Mouse (Mus musculus) lung, postnatal 0 days (tissue): Measurements from ENCODE around the gene Tpx2. TPM values are rescaled to one million over a fixed set of nuclear protein-coding genes. Genes with fewer than 3 reads are reported as not detected.

Experiments
- ATAC-seq: fragments of 200-750 bp; cut with Nextera tagmentation; 2 replicates; pipeline ENCODE4 v1.8.0; 2017; ENCODE audit warnings: moderate library complexity
- DNase-seq: peaks from one replicate; pipeline ENCODE4 v3.0.0-alpha.2; 2016; ENCODE audit warnings: low spot score
- H3K27ac ChIP-seq: fragments of 300-500 bp; sonication (generic); 2 replicates; pipeline ENCODE4 v1.5.1; 2014; ENCODE audit warnings: antibody characterized with exemption, mild to moderate bottlenecking, low read length, mixed read lengths
- H3K27me3 ChIP-seq: fragments of 300-500 bp; sonication (generic); replicated peaks from 2 replicates; pipeline ENCODE4 v1.6.1; 2014; ENCODE audit warnings: low read length, mixed read lengths; ENCODE audit not compliant: insufficient read depth
- H3K36me3 ChIP-seq: fragments of 300-500 bp; sonication (generic); 2 replicates; pipeline ENCODE4 v1.6.1; 2014; ENCODE audit warnings: low read length, mixed read lengths; ENCODE audit not compliant: insufficient read depth
- H3K4me1 ChIP-seq: fragments of 300-500 bp; sonication (generic); 2 replicates; pipeline ENCODE4 v1.6.1; 2014; ENCODE audit warnings: antibody characterized with exemption, low read depth, low read length, mixed read lengths; ENCODE audit not compliant: insufficient read depth
- H3K4me2 ChIP-seq: fragments of 300-500 bp; sonication (generic); replicated peaks from 2 replicates; pipeline ENCODE4 v1.6.1; 2014; ENCODE audit warnings: low read depth, mild to moderate bottlenecking, low read length, moderate library complexity, mixed read lengths
- H3K4me3 ChIP-seq: fragments of 300-500 bp; sonication (generic); 2 replicates; pipeline ENCODE4 v1.5.1; 2014; ENCODE audit warnings: low read depth, low read length
- H3K9ac ChIP-seq: fragments of 300-500 bp; sonication (generic); replicated peaks from 2 replicates; pipeline ENCODE4 v1.6.1; 2014; ENCODE audit warnings: low read depth, mild to moderate bottlenecking
- H3K9me3 ChIP-seq: fragments of 300-500 bp; sonication (generic); 2 replicates; pipeline ENCODE4 v1.6.1; 2016; ENCODE audit warnings: low read length, mixed read lengths
- CTCF ChIP-seq: IDR thresholded peaks from 2 replicates; pipeline ENCODE4 v1.5.1; 2016; ENCODE audit warnings: antibody characterized with exemption, mild to moderate bottlenecking
- EP300 ChIP-seq: IDR thresholded peaks from 2 replicates; pipeline ENCODE4 v1.6.1; 2016; ENCODE audit warnings: antibody characterized with exemption, mild to moderate bottlenecking, control low read depth
- WGBS: fragments of 180-500 bp; shearing (Covaris S2); extraction: QIAGEN DNeasy Blood & Tissue Kit; methylation state at CpG from one replicate; pipeline ENCODE4 v1.1.7; 2014; 5-methylcytosine and 5-hydroxymethylcytosine counted together
- polyA plus RNA-seq: library from polyadenylated mRNA; unstranded; fragments of >200 nt; fragmentation: Nextera tagmentation; extraction: Ambion mirVana; gene quantifications from 2 replicates; pipeline ENCODE4 v1.2.1, GENCODE M21; 2015

Tpx2 gene
- polyA plus RNA-seq, 1 experiment from 2014 or later = 3.1 TPM

DNA sequence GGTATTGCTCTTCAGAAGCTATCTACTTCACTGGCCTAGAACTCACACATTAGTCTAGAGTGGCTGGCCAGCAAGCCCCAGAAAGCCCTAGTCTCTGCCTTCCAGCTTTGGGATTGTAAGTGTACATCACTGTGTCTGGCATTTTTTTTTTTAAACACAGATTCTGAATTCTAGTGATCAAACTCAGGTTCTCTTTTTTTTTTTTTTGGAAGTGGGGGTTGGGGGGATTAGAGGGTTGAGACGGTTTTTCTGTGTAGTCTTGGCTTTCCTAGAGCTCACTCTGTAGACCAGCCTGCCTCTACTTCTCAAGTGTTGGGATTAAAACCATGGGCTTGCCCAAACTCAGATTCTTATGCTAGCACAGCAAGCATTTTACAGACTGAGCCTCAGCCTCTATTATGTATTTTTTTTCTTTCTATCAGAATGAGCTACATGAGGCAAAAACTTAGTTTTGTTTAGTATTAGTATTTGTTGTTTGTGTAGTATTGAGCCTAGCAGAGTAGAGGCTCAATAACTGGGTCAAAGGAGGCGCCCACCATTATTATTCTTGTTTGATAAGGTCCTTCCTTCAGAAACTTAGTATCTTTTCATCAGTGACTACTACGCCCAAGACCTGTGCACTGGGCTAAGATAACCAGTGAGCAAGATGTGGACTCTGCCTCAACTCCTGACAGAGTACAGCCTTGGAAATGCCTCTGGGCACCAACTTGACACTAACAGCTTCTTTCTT lies 23.2 kb upstream of the Tpx2 start:
- no peak for TF ChIP-seq EP300
- no peak for TF ChIP-seq CTCF
- Histone ChIP-seq H3K9ac (no peak overlapping the region), H3K4me2 (peak overlapping the region; percentile 78; the same call in 1 of the 2 replicates), H3K27me3 (no peaks in the 10 kb centered on the region), H3K36me3 (no peaks in the 10 kb centered on the region; the same call in 1 of the 2 replicates), H3K4me3 (no peak overlapping the region), H3K4me1 (peaks cover 71% of the 10 kb centered on the region), H3K27ac (no peak overlapping the region), H3K9me3 (no peaks in the 10 kb centered on the region)
- DNase-seq = no peak
- WGBS = 75% methylated on average over 3 of the region's 3 CpGs
- no peak for ATAC-seq

DNA sequence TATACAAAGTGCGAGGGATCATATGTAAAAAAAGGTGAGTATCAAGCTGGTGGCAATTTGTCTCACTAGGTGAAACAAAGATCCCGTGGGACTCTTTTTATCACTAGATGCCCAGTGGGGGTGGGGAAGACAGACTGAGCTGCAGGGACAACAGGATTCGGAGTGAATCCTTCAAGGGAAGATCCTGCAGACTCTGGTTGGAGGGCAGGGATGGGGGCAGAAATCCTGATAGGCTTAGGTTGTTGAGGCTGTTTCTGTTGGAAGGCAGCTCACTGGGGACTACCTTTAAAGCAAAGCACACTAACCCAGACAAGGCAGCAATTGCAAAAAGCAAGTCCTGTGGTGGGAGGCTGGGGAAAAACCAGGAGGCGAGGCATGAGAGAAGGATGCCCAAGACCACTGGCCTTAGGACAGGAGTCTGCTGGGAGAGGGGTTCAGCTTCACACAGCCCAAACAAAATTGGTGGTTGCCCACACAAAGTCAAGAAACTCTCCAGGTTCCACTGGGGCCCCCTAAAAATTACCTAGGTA lies 22.5 kb upstream of the Tpx2 start:
- Histone ChIP-seq H3K9me3 (no peaks in the 10 kb centered on the region), H3K4me2 (peak overlapping the region; percentile 78; the same call in 1 of the 2 replicates), H3K9ac (no peak overlapping the region), H3K27me3 (no peaks in the 10 kb centered on the region), H3K4me1 (peaks cover 65% of the 10 kb centered on the region), H3K36me3 (no peaks in the 10 kb centered on the region; the same call in 1 of the 2 replicates), H3K27ac (no peak overlapping the region), H3K4me3 (no peak overlapping the region)
- no peak for ATAC-seq
- WGBS = 75% methylated on average over 4 of the region's 4 CpGs
- TF ChIP-seq CTCF (no peak), EP300 (no peak)
- DNase-seq = no peak

DNA sequence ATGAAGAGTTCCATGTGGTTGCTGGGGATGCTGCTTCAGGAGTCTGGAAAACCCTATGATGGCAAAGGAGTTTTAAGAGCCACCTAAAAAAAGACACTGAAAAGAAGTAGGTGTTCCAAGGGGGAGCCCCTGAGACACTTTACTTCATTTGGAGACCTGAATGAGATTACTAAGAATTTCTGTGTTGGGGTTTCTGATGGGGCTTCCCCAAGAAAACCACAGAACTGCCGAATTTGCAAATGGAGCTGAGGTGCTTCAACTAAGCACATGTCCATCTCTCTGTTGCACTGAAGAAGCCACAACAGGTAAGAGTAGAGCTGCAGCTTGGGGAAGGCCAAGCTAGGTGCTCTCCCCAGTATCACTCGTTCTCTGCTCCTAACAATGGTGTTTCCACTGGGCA lies 22.1 kb upstream of the Tpx2 start:
- peaks cover 60% of the 10 kb centered on the region for H3K4me1 ChIP-seq
- H3K9me3 ChIP-seq = no peaks in the 10 kb centered on the region
- H3K36me3 ChIP-seq = no peaks in the 10 kb centered on the region; the same call in 1 of the 2 replicates
- no peak overlapping the region for H3K9ac ChIP-seq
- no peak overlapping the region for H3K4me3 ChIP-seq
- ATAC-seq = no peak
- H3K4me2 ChIP-seq = peak overlapping the region; percentile 78; the same call in 1 of the 2 replicates
- TF ChIP-seq EP300 (no peak), CTCF (no peak)
- no peak overlapping the region for H3K27ac ChIP-seq
- no peaks in the 10 kb centered on the region for H3K27me3 ChIP-seq
- DNase-seq = no peak
- 78% methylated on average over 2 of the region's 2 CpGs for WGBS

DNA sequence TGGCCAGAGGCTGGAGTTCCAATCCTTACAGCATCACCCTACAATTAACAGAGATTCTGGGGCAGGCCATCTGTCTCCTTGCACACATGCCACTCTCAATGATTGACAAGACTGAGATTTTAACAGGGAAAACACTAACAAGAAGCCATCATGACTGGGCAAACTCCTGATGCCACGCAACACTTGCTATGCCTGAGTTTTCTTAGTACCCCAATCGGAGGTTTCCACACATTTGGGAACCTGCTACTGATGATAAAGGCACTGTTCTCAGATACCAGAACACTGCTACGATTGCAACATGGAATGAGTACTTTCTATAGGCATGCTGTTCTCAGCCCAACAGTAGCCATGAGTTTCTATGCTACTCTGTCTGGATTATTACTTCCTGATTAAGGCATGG lies 21.3 kb upstream of the Tpx2 start:
- peak overlapping the region; percentile 78 for H3K4me2 ChIP-seq
- peak overlapping the region; percentile 99 for H3K27ac ChIP-seq
- ATAC-seq = no peak
- no peaks in the 10 kb centered on the region; the same call in 1 of the 2 replicates for H3K36me3 ChIP-seq
- WGBS = 59% methylated on average over 3 of the region's 3 CpGs
- H3K9me3 ChIP-seq = no peaks in the 10 kb centered on the region
- TF ChIP-seq EP300 (no peak), CTCF (no peak)
- peaks cover 54% of the 10 kb centered on the region for H3K4me1 ChIP-seq
- peak overlapping the region; percentile 70 for H3K4me3 ChIP-seq
- no peaks in the 10 kb centered on the region for H3K27me3 ChIP-seq
- H3K9ac ChIP-seq = peak overlapping the region; percentile 87; the same call in 1 of the 2 replicates
- DNase-seq = no peak

DNA sequence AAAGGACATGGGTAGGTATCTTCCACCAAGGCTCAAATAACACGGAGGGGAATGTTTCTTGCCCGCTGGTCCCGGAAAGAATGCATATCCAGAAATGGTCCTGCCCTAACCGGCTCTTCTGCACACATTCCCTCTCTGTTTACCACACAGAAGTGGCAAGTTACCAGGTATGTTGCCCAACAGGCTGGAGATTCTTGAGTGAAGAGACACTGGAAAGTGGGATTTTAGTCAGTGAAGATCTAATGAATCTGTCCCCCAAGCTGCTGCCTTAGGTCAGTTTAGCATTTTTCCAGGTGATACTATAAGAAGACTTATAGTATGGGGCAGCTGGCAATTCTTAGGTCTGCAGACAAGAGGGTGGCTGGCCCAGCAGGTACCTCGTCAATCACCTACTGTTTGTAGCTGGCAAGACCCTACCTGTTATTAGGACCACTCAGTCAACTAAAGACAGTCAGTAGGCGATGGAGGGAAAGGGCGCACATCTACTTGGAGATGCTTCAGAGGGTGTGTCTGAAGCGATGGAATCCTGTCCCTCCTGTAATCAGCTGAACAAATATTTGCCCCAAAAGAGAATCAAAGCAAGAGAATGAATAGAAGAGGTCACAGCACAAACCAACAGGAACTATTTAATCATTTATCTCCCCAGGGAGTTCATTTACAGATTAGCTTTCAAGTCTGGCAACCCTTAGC lies 20.3 kb upstream of the Tpx2 start:
- ATAC-seq (no peak), DNase-seq (peak; percentile 76)
- Histone ChIP-seq H3K4me2 (peak overlapping the region; percentile 78), H3K27me3 (no peaks in the 10 kb centered on the region), H3K4me1 (peaks cover 46% of the 10 kb centered on the region), H3K9me3 (no peaks in the 10 kb centered on the region), H3K9ac (peak overlapping the region; percentile 87), H3K36me3 (no peaks in the 10 kb centered on the region; the same call in 1 of the 2 replicates), H3K27ac (peak overlapping the region; percentile 99), H3K4me3 (peak overlapping the region; percentile 70)
- WGBS = 39% methylated on average over 8 of the region's 8 CpGs
- no peak for TF ChIP-seq CTCF
- TF ChIP-seq EP300 = peak; percentile 91

DNA sequence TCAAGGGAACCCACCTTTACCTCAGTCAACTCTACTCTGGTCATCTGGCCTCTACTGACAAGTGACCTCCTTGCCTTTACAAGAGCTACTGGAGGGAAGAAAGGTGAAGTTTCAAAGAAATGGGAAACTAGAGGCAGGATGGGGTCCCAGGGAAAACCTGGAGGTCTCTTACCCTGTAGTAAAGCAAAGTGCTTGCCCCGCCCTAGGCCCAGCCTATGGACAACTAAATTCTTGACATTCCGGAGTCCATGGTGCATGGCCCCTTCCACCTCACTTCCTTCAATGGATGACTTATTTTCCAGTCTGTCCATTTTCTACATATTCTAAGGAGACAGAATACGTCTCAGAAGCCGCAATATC lies 19.8 kb upstream of the Tpx2 start:
- TF ChIP-seq EP300 = peak; percentile 68
- TF ChIP-seq CTCF = no peak
- no peaks in the 10 kb centered on the region for H3K27me3 ChIP-seq
- peak overlapping the region; percentile 70 for H3K4me3 ChIP-seq
- WGBS = 38% methylated on average over 4 of the region's 4 CpGs
- H3K9ac ChIP-seq = peak overlapping the region; percentile 87
- DNase-seq = peak; percentile 71
- ATAC-seq = no peak
- peak overlapping the region; percentile 99 for H3K27ac ChIP-seq
- H3K4me1 ChIP-seq = peaks cover 43% of the 10 kb centered on the region
- no peaks in the 10 kb centered on the region; the same call in 1 of the 2 replicates for H3K36me3 ChIP-seq
- no peaks in the 10 kb centered on the region for H3K9me3 ChIP-seq
- peak overlapping the region; percentile 78 for H3K4me2 ChIP-seq
